Mouse (Mus musculus) activated CD4-positive, CD25-positive, alpha-beta regulatory T cell, adult 9 weeks (primary cell): ENCODE data around the gene Slco1a6. TPM values are rescaled to one million over a fixed set of nuclear protein-coding genes. Genes with fewer than 3 reads are reported as not detected.

Experiments
- polyA plus RNA-seq: library from polyadenylated mRNA; unstranded; fragments of 100-300 nt; shearing (Covaris generic); gene quantifications from one replicate; pipeline ENCODE4 v1.2.1, GENCODE M21; 2017

Slco1a6 gene
- 0.87 TPM for polyA plus RNA-seq

DNA sequence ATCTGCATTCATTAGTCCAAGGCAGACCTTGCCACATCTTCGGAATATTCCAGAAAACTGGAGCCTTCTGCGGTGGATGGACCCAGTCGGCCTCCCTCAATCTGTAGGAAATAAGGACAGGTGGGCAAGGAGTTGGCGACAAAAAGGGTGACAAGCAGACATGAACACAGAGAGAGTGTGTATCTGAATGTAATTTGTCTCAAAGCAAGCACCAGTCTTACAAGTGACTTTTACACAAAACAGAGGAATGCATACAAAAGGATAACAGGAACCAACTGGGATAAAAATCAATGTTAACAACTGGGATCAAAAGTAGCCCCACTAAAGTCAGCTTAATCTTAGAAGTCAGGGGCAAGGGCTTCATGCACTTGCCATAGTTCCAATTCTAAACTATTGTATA, at the start of gene Slco1a6:
Gene Slco1a6, minus strand, starts transcription at position 101 of the 400 bp plus-strand sequence.

Other genes with a start within 250 kb of the Slco1a6 start
- not detected for gene Gm6614, start 197.1 kb downstream of the Slco1a6 start, polyA plus RNA-seq
- gene Iapp, start 89.9 kb upstream of the Slco1a6 start, polyA plus RNA-seq, result not detected
- gene Slco1a5, start 114.5 kb upstream of the Slco1a6 start, polyA plus RNA-seq, result not detected
- gene Pyroxd1, start 137.1 kb upstream of the Slco1a6 start, polyA plus RNA-seq, result 23.4 TPM
- 46.9 TPM for gene Recql, start 178.6 kb upstream of the Slco1a6 start, polyA plus RNA-seq
- 31.9 TPM for gene Golt1b, start 178.7 kb upstream of the Slco1a6 start, polyA plus RNA-seq
- gene Spx, start 204.9 kb upstream of the Slco1a6 start, polyA plus RNA-seq, result not detected